Mouse (Mus musculus) left cerebral cortex, adult 9 months (tissue): Measurements from ENCODE around the gene Eif3b.

Experiments
- DNase-seq, 2 experiments: peaks; one replicate each; pipeline ENCODE4 v3.0.0; 2022; ENCODE audit warnings: low spot score in 2 of 2

Gene Eif3b

GRCm38 (mm10) chr5:140481458-140481857, 62.3 kb downstream of the Eif3b start:
- DNase-seq, result peak in 1 of 2 experiments; percentile 8

- no peak for DNase-seq
Measured at GRCm38 (mm10) chr5:140491142-140491541, 72.0 kb downstream of the Eif3b start.

GRCm38 (mm10) chr5:140492684-140493233, 73.6 kb downstream of the Eif3b start:
- DNase-seq, result no peak
